Mouse (Mus musculus) forebrain, embryonic 14.5 days (tissue): ENCODE results near the gene Dnajb13. TPM values are rescaled to one million over a fixed set of nuclear protein-coding genes. Genes with fewer than 3 reads are reported as not detected.
"Not testable (repeated sequence)": the region's sequence is repeated elsewhere in the genome, so short reads cannot be mapped to it uniquely, and the experiment has no call there.

Source experiments
- ATAC-seq: fragments of 200-750 bp; cut with Nextera tagmentation; 2 replicates; pipeline ENCODE4 v1.8.0; 2017; ENCODE audit warnings: mild to moderate bottlenecking, moderate library complexity
- DNase-seq: peaks from one replicate; pipeline ENCODE4 v3.0.0-alpha.2; 2015; ENCODE audit warnings: low spot score
- H3K27ac ChIP-seq: fragments of 300-500 bp; sonication (generic); 2 replicates; pipeline ENCODE4 v1.5.1; 2014; ENCODE audit warnings: low read depth, mild to moderate bottlenecking, control low read depth, low read length, moderate library complexity
- H3K27me3 ChIP-seq: fragments of 300-500 bp; sonication (generic); replicated peaks from 2 replicates; pipeline ENCODE4 v1.6.1; 2014; ENCODE audit warnings: low read length, control low read depth, mixed read lengths; ENCODE audit not compliant: control insufficient read depth, insufficient read depth
- H3K36me3 ChIP-seq: fragments of 300-500 bp; sonication (generic); 2 replicates; pipeline ENCODE4 v1.6.1; 2014; ENCODE audit warnings: low read length, control low read depth; ENCODE audit not compliant: control insufficient read depth, insufficient read depth
- H3K4me1 ChIP-seq: fragments of 300-500 bp; sonication (generic); 2 replicates; pipeline ENCODE4 v1.6.1; 2014; ENCODE audit warnings: antibody characterized with exemption, low read length, control low read depth; ENCODE audit not compliant: control insufficient read depth, insufficient read depth
- H3K4me2 ChIP-seq: fragments of 300-500 bp; sonication (generic); 2 replicates; pipeline ENCODE4 v1.6.1; 2014; ENCODE audit warnings: mild to moderate bottlenecking, control low read depth, low read length
- H3K4me3 ChIP-seq: fragments of 300-500 bp; sonication (generic); 2 replicates; pipeline ENCODE4 v1.5.1; 2014; ENCODE audit warnings: low read depth, low read length, control low read depth
- H3K9ac ChIP-seq: fragments of 300-500 bp; sonication (generic); 2 replicates; pipeline ENCODE4 v1.6.1; 2014; ENCODE audit warnings: mild to moderate bottlenecking, low read length, control low read depth, moderate library complexity
- H3K9me3 ChIP-seq: fragments of 300-500 bp; sonication (generic); replicated peaks from 2 replicates; pipeline ENCODE4 v1.6.1; 2016; ENCODE audit warnings: low read length, control low read depth, mixed read lengths; ENCODE audit not compliant: control insufficient read depth
- WGBS: fragments of 180-500 bp; shearing (Covaris S2); extraction: QIAGEN DNeasy Blood & Tissue Kit; methylation state at CpG from one replicate; pipeline ENCODE4 v1.1.7; 2014; 5-methylcytosine and 5-hydroxymethylcytosine counted together
- polyA plus RNA-seq: library from polyadenylated mRNA; unstranded; fragments of >200 nt; fragmentation: Nextera tagmentation; extraction: Ambion mirVana; gene quantifications from 2 replicates; pipeline ENCODE4 v1.2.1, GENCODE M21; 2014

Gene Dnajb13
- polyA plus RNA-seq, 1 experiment from 2014 or later = 5.0 TPM

DNA sequence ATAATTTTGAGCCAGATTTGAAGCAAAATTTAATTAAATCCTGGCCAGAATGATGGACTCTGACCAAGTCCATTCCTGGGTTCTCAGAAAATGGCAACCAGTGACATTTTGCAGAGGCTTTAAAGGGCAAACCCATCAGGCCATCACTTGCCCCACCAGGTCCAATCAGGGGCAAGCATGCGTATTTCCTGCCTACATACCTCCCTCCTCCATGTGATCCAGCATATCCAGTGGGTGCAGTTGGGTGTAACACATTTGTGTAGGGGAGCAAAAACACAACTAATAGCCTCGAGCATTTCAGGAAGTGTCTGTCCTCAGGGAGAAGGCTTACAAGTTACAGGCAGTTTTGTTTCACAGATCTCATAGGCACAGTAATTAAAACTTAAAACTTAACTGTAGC lies 27.5 kb downstream of the Dnajb13 start:
- no peaks in the 10 kb centered on the region for H3K9me3 ChIP-seq
- no peaks in the 10 kb centered on the region for H3K27me3 ChIP-seq
- no peak overlapping the region for H3K4me3 ChIP-seq
- H3K4me1 ChIP-seq = 0 out of 2 replicates have a peak, but pooled peaks cover 4% of the 10 kb centered on the region
- DNase-seq (no peak), ATAC-seq (no peak)
- 71% methylated on average over 2 of the region's 2 CpGs for WGBS
- no peak overlapping the region for H3K4me2 ChIP-seq
- H3K36me3 ChIP-seq = no peaks in the 10 kb centered on the region
- H3K27ac ChIP-seq = no peak overlapping the region
- H3K9ac ChIP-seq = no peak overlapping the region

DNA sequence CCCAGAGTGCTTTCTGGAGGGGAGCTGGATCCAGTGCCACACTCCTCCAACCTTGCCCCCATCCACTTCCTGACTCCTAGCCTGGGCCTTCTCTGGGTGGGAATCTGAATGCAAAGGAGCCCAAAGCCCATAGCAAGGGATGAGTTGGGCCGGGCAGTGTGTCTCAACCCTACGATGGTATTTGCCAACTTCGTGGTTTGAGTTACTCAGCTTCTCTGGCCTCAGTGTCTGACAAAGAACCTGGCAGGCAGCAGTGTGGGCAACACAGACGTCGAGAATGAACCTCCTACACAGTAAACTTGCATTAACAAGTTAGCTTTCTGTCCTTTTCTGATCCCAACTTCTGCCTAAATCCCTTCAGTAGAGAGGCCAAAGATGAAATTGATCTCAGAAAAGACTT lies 30.3 kb downstream of the Dnajb13 start:
- Histone ChIP-seq H3K4me1 (0 out of 2 replicates have a peak, but pooled peaks cover 4% of the 10 kb centered on the region), H3K4me2 (no peak overlapping the region), H3K9me3 (no peaks in the 10 kb centered on the region), H3K36me3 (no peaks in the 10 kb centered on the region), H3K9ac (no peak overlapping the region), H3K4me3 (no peak overlapping the region), H3K27me3 (no peaks in the 10 kb centered on the region), H3K27ac (no peak overlapping the region)
- ATAC-seq (no peak), DNase-seq (no peak)
- WGBS = 90% methylated on average over 5 of the region's 5 CpGs

DNA sequence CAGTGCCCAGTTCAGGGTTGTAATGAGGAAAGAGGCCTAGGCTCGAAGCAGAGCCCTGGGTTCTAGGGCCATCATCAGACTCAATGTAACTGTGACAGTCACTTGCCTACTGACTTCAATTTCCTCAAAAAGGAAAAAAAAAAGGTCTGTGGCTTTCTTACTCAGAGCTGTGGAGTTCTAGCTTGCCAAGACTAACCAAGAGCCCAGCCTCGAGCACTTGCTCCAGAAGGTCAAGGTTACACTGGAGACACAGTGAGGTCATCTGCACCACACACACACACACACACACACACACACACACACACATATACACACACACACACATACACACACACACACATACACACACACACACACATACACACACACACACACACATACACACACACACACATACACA lies 32.7 kb downstream of the Dnajb13 start:
- H3K9me3 ChIP-seq, H3K4me3 ChIP-seq, H3K9ac ChIP-seq, ATAC-seq, DNase-seq, H3K27me3 ChIP-seq, H3K27ac ChIP-seq, H3K4me2 ChIP-seq, H3K4me1 ChIP-seq, H3K36me3 ChIP-seq: not testable (repeated sequence)
- WGBS = 94% methylated on average over 2 of the region's 2 CpGs

DNA sequence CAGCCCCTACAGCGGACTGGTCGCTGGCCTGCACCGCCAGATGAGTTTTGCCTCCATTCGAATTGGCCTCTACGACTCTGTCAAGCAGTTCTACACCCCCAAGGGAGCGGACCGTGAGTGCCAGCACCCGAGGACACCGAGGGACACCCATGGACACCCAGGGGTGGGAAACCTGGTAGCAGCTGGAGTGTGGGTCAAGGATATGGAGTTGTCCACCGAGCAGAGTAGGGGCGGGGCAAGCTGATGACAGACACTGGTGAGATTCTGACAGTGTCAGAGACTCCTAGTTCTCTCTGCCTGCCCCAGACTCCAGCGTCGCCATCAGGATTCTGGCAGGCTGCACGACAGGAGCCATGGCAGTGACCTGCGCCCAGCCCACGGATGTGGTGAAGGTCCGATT lies 34.6 kb downstream of the Dnajb13 start:
- Histone ChIP-seq H3K27ac (no peak overlapping the region), H3K4me2 (no peak overlapping the region), H3K4me3 (no peak overlapping the region), H3K4me1 (no peaks in the 10 kb centered on the region), H3K9ac (no peak overlapping the region), H3K36me3 (no peaks in the 10 kb centered on the region), H3K9me3 (no peaks in the 10 kb centered on the region), H3K27me3 (no peaks in the 10 kb centered on the region)
- 91% methylated on average over 17 of the region's 17 CpGs for WGBS
- ATAC-seq (no peak), DNase-seq (no peak)

DNA sequence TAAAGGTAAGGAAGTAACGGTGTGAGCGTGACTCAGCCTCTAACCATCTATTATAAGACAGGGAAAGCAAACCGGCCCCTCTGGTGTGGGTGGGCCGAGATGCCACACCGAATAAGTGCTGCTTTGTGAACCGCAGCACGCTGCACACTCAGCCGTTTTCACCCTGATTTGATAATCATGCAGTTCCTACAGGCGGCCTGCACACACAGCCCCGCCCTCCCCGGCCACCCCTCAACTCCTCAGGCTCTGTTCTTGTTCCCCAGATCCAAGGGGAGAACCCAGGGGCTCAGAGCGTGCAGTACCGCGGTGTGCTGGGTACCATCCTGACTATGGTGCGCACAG lies 35.0 kb downstream of the Dnajb13 start:
- no peak overlapping the region for H3K27ac ChIP-seq
- no peaks in the 10 kb centered on the region for H3K4me1 ChIP-seq
- no peaks in the 10 kb centered on the region for H3K36me3 ChIP-seq
- H3K9ac ChIP-seq = no peak overlapping the region
- no peak overlapping the region for H3K4me3 ChIP-seq
- no peak for ATAC-seq
- DNase-seq = no peak
- H3K27me3 ChIP-seq = no peaks in the 10 kb centered on the region
- 80% methylated on average over 15 of the region's 15 CpGs for WGBS
- no peaks in the 10 kb centered on the region for H3K9me3 ChIP-seq
- H3K4me2 ChIP-seq = no peak overlapping the region

GRCm38 (mm10) chr7:100479100-100479822 lies 35.5 kb downstream of the Dnajb13 start:
- WGBS = 77% methylated on average over 20 of the region's 20 CpGs
- no peak overlapping the region for H3K4me2 ChIP-seq
- no peak for ATAC-seq

DNA sequence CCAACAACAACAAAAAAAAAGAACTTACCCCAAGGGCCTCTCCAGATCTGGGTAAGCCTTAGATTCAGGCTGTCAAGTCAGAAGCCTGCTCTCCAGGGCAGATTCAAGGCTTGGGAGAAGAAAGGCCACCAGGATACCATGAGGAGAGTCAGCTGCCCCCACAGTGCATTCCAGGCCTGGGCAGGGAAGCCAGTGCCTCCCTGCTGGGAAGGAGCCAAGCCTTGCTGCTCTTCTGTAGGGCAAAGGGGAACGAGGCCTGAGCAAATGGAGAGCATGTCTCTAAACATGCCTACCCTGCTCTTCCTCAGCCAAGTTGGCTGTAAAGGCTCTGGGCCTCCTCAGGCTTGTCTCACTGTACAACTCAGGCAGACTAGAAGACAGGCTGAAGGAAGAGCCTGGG lies 40.1 kb downstream of the Dnajb13 start:
- DNase-seq (no peak), ATAC-seq (no peak)
- 75% methylated on average over 1 of the region's 1 CpGs for WGBS
- Histone ChIP-seq H3K27me3 (no peaks in the 10 kb centered on the region), H3K9me3 (no peaks in the 10 kb centered on the region), H3K9ac (no peak overlapping the region), H3K4me1 (no peaks in the 10 kb centered on the region), H3K4me2 (no peak overlapping the region), H3K36me3 (peaks cover 7% of the 10 kb centered on the region), H3K27ac (no peak overlapping the region), H3K4me3 (no peak overlapping the region)

More at GRCm38 (mm10) chr7:100479100-100479822, 35.5 kb downstream of the Dnajb13 start:
- Histone ChIP-seq H3K9me3 (no peaks in the 10 kb centered on the region), H3K4me1 (no peaks in the 10 kb centered on the region), H3K27me3 (no peaks in the 10 kb centered on the region), H3K4me3 (no peak overlapping the region), H3K9ac (no peak overlapping the region), H3K27ac (no peak overlapping the region), H3K36me3 (no peaks in the 10 kb centered on the region)
- DNase-seq = no peak

GRCm38 (mm10) chr7:100473846-100474454 lies 40.8 kb downstream of the Dnajb13 start:
- no peak overlapping the region for H3K4me2 ChIP-seq
- H3K36me3 ChIP-seq = peaks cover 14% of the 10 kb centered on the region
- H3K9ac ChIP-seq = no peak overlapping the region
- 94% methylated on average over 9 of the region's 9 CpGs for WGBS
- ATAC-seq = no peak
- no peak for DNase-seq
- no peak overlapping the region for H3K4me3 ChIP-seq
- H3K27me3 ChIP-seq = no peaks in the 10 kb centered on the region
- no peaks in the 10 kb centered on the region for H3K9me3 ChIP-seq
- no peaks in the 10 kb centered on the region for H3K4me1 ChIP-seq
- H3K27ac ChIP-seq = no peak overlapping the region

GRCm38 (mm10) chr7:100472777-100473176 lies 42.0 kb downstream of the Dnajb13 start, which contains the start of gene Ucp3:
TSS of gene Ucp3 (plus strand) at chr7:100472990.
- H3K4me1 ChIP-seq = no peaks in the 10 kb centered on the region
- ATAC-seq = no peak
- no peaks in the 10 kb centered on the region for H3K27me3 ChIP-seq
- 84% methylated on average over 6 of the region's 6 CpGs for WGBS
- no peak within 1 kb of the TSS for H3K4me2 ChIP-seq
- peaks cover 19% of the 10 kb centered on the region for H3K36me3 ChIP-seq
- DNase-seq = no peak
- no peak within 1 kb of the TSS for H3K27ac ChIP-seq
- no peaks in the 10 kb centered on the region for H3K9me3 ChIP-seq
- no peak within 1 kb of the TSS for H3K9ac ChIP-seq
- no peak within 1 kb of the TSS for H3K4me3 ChIP-seq
